Mouse (Mus musculus) forebrain, embryonic 14.5 days (tissue): ENCODE data around the gene C1ra. TPM values are rescaled to one million over a fixed set of nuclear protein-coding genes. Genes with fewer than 3 reads are reported as not detected.
"Not testable (repeated sequence)": the region's sequence is repeated elsewhere in the genome, so short reads cannot be mapped to it uniquely, and the experiment has no call there.

Experiments
- ATAC-seq: fragments of 200-750 bp; cut with Nextera tagmentation; 2 replicates; pipeline ENCODE4 v1.8.0; 2017; ENCODE audit warnings: mild to moderate bottlenecking, moderate library complexity
- DNase-seq: peaks from one replicate; pipeline ENCODE4 v3.0.0-alpha.2; 2015; ENCODE audit warnings: low spot score
- H3K27ac ChIP-seq: fragments of 300-500 bp; sonication (generic); 2 replicates; pipeline ENCODE4 v1.5.1; 2014; ENCODE audit warnings: low read depth, mild to moderate bottlenecking, control low read depth, low read length, moderate library complexity
- H3K27me3 ChIP-seq: fragments of 300-500 bp; sonication (generic); replicated peaks from 2 replicates; pipeline ENCODE4 v1.6.1; 2014; ENCODE audit warnings: low read length, control low read depth, mixed read lengths; ENCODE audit not compliant: control insufficient read depth, insufficient read depth
- H3K36me3 ChIP-seq: fragments of 300-500 bp; sonication (generic); 2 replicates; pipeline ENCODE4 v1.6.1; 2014; ENCODE audit warnings: low read length, control low read depth; ENCODE audit not compliant: control insufficient read depth, insufficient read depth
- H3K4me1 ChIP-seq: fragments of 300-500 bp; sonication (generic); 2 replicates; pipeline ENCODE4 v1.6.1; 2014; ENCODE audit warnings: antibody characterized with exemption, low read length, control low read depth; ENCODE audit not compliant: control insufficient read depth, insufficient read depth
- H3K4me2 ChIP-seq: fragments of 300-500 bp; sonication (generic); 2 replicates; pipeline ENCODE4 v1.6.1; 2014; ENCODE audit warnings: mild to moderate bottlenecking, control low read depth, low read length
- H3K4me3 ChIP-seq: fragments of 300-500 bp; sonication (generic); 2 replicates; pipeline ENCODE4 v1.5.1; 2014; ENCODE audit warnings: low read depth, low read length, control low read depth
- H3K9ac ChIP-seq: fragments of 300-500 bp; sonication (generic); 2 replicates; pipeline ENCODE4 v1.6.1; 2014; ENCODE audit warnings: mild to moderate bottlenecking, low read length, control low read depth, moderate library complexity
- H3K9me3 ChIP-seq: fragments of 300-500 bp; sonication (generic); replicated peaks from 2 replicates; pipeline ENCODE4 v1.6.1; 2016; ENCODE audit warnings: low read length, control low read depth, mixed read lengths; ENCODE audit not compliant: control insufficient read depth
- WGBS: fragments of 180-500 bp; shearing (Covaris S2); extraction: QIAGEN DNeasy Blood & Tissue Kit; methylation state at CpG from one replicate; pipeline ENCODE4 v1.1.7; 2014; 5-methylcytosine and 5-hydroxymethylcytosine counted together
- polyA plus RNA-seq: library from polyadenylated mRNA; unstranded; fragments of >200 nt; fragmentation: Nextera tagmentation; extraction: Ambion mirVana; gene quantifications from 2 replicates; pipeline ENCODE4 v1.2.1, GENCODE M21; 2014

Gene C1ra
- polyA plus RNA-seq, 1 experiment from 2014 or later: 0.24 TPM

DNA sequence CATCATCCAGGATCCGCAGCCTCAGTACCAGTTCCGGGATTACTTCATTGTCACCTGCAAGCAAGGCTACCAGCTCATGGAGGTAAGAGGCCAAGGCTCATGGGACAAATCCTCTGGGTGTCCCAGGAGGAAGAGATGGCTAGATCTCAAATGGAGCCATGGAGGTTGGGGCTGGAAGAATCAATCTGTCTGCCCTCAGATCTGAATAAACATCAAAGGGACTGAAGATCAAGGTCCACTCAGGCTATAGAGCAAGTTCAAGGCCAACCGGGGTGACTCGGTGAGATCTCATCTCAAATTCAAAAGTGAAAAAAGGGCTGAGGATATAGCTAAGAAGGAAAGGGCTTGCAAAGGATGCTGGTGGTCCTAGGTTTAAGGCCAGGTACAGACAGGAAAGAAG is 5.5 kb downstream of the C1ra start:
- H3K27me3 ChIP-seq, H3K9me3 ChIP-seq, H3K4me3 ChIP-seq, H3K4me2 ChIP-seq, H3K9ac ChIP-seq, H3K4me1 ChIP-seq, ATAC-seq, H3K27ac ChIP-seq, DNase-seq, H3K36me3 ChIP-seq: not testable (repeated sequence)
- WGBS: 93% methylated on average over 4 of the region's 4 CpGs

DNA sequence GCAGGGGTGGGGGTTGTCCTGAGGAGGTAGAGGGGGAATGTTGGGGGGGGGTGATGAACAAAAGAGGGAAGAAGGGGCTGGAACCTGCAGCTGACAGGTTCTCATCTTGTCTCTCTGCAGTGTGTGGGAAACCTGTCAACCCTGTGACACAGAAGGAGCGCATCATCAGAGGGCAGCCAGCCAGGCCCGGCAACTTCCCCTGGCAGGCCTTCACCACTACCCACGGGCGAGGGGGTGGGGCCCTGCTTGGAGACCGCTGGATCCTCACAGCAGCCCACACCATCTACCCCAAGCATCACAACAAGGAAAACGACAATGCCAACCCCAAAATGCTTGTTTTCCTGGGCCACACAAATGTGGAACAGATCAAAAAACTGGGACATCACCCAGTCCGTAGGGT is 9.9 kb downstream of the C1ra start:
- H3K4me1 ChIP-seq, H3K9ac ChIP-seq, DNase-seq, ATAC-seq, H3K27me3 ChIP-seq, H3K9me3 ChIP-seq, H3K27ac ChIP-seq, H3K4me3 ChIP-seq, H3K4me2 ChIP-seq, H3K36me3 ChIP-seq: not testable (repeated sequence)
- WGBS: 70% methylated on average over 7 of the region's 7 CpGs

GRCm38 (mm10) chr6:124527881-124528280 is 15.7 kb downstream of the C1ra start:
- no peak overlapping the region for H3K4me2 ChIP-seq
- DNase-seq (no peak), ATAC-seq (no peak)
- H3K9ac ChIP-seq: no peak overlapping the region
- no peak overlapping the region for H3K27ac ChIP-seq
- no peaks in the 10 kb centered on the region for H3K4me1 ChIP-seq
- 80% methylated on average over 3 of the region's 3 CpGs for WGBS
- H3K36me3 ChIP-seq: no peaks in the 10 kb centered on the region
- no peaks in the 10 kb centered on the region for H3K27me3 ChIP-seq
- H3K9me3 ChIP-seq: no peaks in the 10 kb centered on the region
- no peak overlapping the region for H3K4me3 ChIP-seq

DNA sequence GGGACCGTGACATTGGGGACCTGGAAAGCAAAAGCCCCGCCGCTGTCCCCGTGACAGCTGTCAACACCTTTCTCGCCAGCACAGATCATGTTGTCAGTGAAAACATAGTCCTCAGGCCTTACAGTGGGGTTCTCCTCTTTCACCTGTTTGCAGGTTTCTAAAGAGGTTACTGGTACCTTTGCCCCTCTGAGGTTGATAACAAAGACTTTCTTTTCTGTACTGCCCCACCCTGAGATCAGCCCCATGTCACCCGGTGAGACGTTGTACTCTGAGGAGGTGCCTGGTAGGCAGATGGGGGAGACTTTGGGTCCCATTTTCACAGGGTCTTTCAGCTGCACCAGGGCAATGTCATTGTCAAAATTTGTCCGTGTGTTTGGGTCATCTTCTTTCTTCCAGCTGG is 18.9 kb downstream of the C1ra start:
- no peaks in the 10 kb centered on the region for H3K36me3 ChIP-seq

DNA sequence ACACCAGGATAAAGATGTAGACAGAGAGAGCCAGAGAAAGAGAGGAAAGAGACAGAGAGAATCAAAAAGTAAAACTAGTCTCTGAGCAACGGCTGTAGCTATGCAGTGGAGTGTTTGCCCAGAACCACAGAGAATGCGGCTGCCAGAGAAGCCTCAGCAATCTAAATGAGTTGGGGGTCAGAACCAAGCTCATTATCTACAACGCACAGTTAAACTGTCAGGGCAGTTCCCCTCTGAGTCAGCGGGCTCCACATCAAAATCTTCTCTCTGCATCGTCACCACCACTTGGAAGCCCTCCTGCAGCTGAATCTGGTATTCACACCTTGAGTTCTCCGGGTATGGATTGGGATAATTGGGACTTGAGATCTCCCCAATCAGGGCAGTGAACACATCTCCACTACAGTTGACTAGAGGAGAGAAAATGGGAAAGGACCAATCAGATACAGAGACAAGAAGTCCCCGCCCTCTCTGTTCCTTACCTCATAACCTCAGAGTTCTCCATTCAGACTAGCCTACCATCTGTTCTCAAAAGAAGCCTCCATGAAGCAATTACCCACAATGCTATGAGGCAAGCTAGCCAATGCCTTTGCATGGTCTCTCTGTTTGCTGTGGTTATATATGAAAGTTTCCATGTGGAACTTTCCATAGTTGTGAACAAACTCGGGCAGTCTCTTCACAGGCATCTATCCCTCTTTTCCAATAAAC is 24.1 kb downstream of the C1ra start:
- H3K4me3 ChIP-seq, H3K36me3 ChIP-seq, H3K9me3 ChIP-seq, H3K27me3 ChIP-seq, H3K27ac ChIP-seq, DNase-seq, H3K9ac ChIP-seq, H3K4me2 ChIP-seq, H3K4me1 ChIP-seq, ATAC-seq: not testable (repeated sequence)
- WGBS: 81% methylated on average over 8 of the region's 8 CpGs

More for the DNA sequence above, 18.9 kb downstream of the C1ra start:
- Histone ChIP-seq H3K4me2 (no peak overlapping the region), H3K9me3 (no peaks in the 10 kb centered on the region), H3K27me3 (no peaks in the 10 kb centered on the region), H3K27ac (no peak overlapping the region), H3K4me3 (no peak overlapping the region), H3K9ac (no peak overlapping the region), H3K4me1 (no peaks in the 10 kb centered on the region)
- DNase-seq: no peak
- 94% methylated on average over 8 of the region's 8 CpGs for WGBS
- ATAC-seq: no peak

DNA sequence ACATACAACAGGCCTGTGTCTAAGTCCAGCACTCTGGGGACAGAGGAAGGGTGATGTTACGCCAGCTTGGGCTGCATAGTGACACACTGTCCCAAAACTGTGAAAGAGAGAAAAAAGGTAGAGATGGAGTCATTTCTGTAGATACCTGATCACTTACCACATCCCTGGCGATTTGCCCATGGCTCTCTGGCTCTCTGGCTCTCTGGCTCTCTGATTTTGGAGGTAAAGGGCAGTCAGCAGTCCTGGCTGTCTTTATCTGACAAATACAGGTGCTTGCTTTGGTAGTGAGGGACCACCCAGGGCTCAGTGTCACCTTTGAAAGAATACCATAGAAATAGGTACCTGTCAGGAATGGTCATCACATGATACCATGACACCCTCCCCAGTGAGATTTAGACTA is 29.0 kb downstream of the C1ra start:
- H3K4me1 ChIP-seq, H3K4me3 ChIP-seq, H3K36me3 ChIP-seq, H3K4me2 ChIP-seq, H3K9me3 ChIP-seq, DNase-seq, H3K27me3 ChIP-seq, ATAC-seq, H3K9ac ChIP-seq, H3K27ac ChIP-seq: not testable (repeated sequence)
- 78% methylated on average over 2 of the region's 2 CpGs for WGBS

GRCm38 (mm10) chr6:124542284-124542683 is 30.1 kb downstream of the C1ra start, which contains the start of gene C1s1:
TSS of gene C1s1 (minus strand) at chr6:124542359.
- not testable (repeated sequence) for ATAC-seq, H3K4me2 ChIP-seq, H3K4me3 ChIP-seq, H3K9ac ChIP-seq, H3K27me3 ChIP-seq, H3K9me3 ChIP-seq, H3K27ac ChIP-seq, H3K36me3 ChIP-seq, H3K4me1 ChIP-seq
- 0% methylated on average over 1 of the region's 1 CpGs for WGBS
- peak; percentile 25 for DNase-seq

DNA sequence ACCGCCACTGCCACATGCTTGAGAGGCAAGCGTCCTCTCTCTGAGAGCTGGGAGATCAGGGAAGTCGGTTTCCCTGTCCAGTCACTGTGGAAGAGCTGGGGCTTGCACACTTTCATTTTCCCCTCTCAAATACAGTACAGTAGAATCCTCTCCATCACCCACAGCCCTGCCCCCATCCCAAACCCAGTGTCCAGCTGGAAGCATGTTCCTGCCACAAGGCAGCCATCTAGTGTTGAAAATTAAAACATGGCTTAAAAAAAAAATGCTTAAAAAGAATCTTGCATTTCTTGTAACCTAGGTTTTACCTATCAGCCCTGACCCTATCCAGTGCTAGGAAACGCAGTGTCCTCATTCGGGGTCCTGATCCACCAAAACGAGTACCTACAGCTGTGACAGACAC is 32.3 kb downstream of the C1ra start:
- no peaks in the 10 kb centered on the region for H3K36me3 ChIP-seq
- no peaks in the 10 kb centered on the region for H3K27me3 ChIP-seq
- no peak for DNase-seq
- ATAC-seq: no peak
- H3K4me2 ChIP-seq: no peak overlapping the region
- no peaks in the 10 kb centered on the region for H3K4me1 ChIP-seq
- H3K9me3 ChIP-seq: no peaks in the 10 kb centered on the region
- WGBS: 79% methylated on average over 5 of the region's 6 CpGs
- no peak overlapping the region for H3K27ac ChIP-seq
- no peak overlapping the region for H3K9ac ChIP-seq
- H3K4me3 ChIP-seq: no peak overlapping the region

- DNase-seq (no peak), ATAC-seq (no peak)
- Histone ChIP-seq H3K36me3 (no peaks in the 10 kb centered on the region), H3K4me1 (no peaks in the 10 kb centered on the region), H3K9me3 (no peaks in the 10 kb centered on the region), H3K27me3 (no peaks in the 10 kb centered on the region), H3K4me2 (no peak overlapping the region), H3K27ac (no peak overlapping the region), H3K4me3 (no peak overlapping the region), H3K9ac (no peak overlapping the region)
- WGBS: 76% methylated on average over 2 of the region's 2 CpGs
Measured at GRCm38 (mm10) chr6:124545425-124545824, 33.2 kb downstream of the C1ra start.
